Mouse (Mus musculus): ENCODE results near the gene Gm20388.
A peak's percentile ranks its signal among the peaks of the same experiment; 100 is the strongest.

Gene Gm20388

DNA sequence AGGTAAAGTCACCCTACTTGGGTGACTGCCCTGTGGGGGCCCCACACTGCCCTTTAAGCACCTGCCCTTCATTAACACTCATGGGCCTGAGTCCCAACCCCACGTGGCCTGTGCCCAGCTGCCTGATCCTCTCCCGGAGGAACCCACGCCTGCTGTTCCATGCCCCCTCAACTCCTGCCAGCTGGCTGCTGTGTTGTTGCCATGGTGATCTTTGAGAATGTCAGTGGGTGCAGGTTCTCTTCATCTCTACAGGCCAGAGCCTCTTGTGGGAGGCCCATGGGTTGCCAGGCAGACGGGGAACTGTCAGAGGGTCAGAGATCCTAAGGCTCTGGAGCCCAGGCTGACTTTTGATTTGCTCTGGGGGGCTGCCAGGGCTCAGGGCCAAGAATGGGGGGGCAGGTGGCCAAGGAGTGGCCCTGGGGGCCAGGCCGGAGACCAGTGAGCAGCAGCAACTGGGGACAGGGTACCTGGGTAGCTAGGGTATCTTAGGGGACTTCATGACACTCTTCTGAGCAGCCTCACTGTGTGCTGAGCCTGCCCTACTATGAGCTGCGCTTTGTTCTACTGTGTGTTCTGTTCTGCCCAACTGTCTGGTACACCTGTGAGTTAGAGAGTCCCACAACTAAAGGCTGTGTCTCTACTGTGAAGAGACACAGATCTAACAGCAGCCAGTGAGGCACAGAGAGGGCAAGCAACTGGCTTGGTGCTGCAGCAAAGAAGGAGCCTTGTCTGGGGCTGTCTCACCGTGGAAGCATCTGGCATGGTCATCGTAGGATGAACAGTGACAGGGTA is 381.9 kb downstream of the Gm20388 start:
- DNase-seq (ENCODE audit: low spot score): no peak

DNA sequence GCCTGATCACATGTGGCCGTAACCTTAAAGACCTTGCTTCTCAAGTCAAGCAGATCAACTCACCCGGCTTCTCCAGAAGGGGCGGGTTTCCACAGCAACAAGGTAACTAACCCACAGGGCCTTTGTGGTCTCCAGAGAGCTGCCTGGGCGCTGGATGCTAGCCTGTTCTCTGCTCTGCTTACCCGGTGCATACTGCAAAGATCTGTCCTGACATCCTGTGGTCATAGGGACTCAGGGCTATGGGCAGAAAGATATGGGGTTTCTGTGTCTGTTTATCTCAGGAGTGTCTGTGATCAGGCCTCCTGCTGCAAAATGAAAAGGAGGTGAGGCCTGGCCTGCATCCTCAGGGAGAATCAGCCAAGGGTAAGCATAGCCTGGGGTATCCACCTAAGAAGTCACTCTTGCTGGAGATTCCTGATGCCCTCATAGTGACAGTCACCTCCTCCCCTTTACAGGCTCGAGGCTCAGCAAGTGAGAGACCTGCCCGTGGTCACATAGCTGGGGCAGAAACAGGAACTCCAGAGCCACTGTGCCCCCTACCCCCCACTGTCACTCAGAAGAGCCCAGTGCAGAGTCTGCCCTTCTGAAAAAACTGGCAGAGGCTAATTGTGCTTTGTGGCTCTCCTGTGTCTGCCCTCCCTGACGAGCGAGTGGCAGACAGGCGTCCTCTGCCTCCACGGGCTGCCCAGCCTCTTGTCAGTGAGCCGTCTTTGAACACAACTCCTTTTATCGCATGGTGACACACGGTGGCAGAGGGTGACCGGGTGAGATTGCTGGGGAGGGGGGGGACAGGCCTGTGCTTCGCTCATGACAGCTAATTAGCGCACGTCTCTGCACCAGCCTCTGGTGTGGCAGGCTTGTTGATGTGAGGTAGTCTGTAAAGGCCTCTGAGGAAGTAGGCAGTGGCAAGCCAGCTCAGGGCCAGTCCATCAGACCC is 383.0 kb downstream of the Gm20388 start:
- DNase-seq (ENCODE audit: low spot score): no peak

DNA sequence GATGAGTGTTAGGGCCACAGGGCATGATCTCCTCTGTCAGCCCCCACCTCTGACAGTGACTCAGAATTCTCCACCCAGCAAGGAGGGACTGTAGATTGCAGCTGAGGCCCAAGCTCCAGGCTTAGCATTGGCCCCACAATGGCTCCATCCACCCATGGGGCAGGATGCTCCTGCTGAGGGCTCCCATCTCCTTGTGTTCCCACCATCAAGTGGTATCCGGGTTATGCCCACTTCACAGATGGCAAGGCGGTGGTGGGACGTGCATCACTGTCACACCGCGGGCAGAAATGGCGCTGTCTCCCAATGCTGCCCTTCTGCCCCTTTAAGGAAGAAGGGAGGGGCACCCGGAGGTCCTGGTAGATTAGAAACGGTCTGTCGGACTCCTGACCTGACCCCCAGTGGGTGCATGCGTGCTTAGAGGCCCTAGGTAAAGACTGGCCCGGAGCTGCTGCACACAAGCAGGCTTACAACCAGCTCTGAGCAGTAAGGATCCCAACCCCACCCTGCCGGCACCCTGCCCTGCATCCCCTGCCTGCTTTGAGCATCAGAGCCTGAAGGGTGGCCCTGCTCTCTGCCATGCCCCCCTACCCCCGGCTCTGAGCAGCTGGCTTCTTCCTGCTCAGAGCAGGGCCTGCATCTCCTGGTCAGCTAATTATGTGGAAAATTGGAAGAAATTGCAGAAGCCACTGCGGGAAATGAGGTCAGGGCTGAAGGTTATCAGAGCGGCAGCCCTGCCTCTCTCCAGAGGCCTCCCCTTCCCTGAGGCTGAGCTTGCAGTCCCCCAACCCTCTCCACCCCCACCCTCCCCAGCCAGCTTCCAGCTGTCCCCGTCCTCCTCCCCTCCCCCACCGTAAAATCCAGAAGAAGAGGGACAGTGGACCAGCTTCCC is 384.6 kb downstream of the Gm20388 start:
- no peak for DNase-seq (ENCODE audit: low spot score)

DNA sequence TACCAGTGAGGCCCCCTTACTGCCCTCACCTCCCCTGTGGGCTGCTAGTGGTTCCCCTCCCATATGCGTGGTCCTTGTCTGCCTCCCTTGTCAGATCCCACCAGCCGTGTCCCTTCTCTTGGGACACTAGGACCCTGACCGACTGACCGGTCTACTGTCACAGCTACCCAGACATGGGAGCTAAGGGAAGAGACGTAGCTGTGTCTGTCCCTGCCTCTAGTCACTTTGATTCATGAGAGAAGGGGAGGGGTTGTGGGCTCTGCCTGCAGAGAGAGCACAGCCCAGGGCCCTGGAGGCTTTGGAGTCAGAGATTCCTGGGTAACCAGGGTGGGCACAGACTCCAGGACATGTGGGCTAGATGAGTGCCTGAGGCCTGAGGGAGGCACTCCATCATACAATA is 386.4 kb downstream of the Gm20388 start:
- DNase-seq (ENCODE audit: low spot score): no peak

DNA sequence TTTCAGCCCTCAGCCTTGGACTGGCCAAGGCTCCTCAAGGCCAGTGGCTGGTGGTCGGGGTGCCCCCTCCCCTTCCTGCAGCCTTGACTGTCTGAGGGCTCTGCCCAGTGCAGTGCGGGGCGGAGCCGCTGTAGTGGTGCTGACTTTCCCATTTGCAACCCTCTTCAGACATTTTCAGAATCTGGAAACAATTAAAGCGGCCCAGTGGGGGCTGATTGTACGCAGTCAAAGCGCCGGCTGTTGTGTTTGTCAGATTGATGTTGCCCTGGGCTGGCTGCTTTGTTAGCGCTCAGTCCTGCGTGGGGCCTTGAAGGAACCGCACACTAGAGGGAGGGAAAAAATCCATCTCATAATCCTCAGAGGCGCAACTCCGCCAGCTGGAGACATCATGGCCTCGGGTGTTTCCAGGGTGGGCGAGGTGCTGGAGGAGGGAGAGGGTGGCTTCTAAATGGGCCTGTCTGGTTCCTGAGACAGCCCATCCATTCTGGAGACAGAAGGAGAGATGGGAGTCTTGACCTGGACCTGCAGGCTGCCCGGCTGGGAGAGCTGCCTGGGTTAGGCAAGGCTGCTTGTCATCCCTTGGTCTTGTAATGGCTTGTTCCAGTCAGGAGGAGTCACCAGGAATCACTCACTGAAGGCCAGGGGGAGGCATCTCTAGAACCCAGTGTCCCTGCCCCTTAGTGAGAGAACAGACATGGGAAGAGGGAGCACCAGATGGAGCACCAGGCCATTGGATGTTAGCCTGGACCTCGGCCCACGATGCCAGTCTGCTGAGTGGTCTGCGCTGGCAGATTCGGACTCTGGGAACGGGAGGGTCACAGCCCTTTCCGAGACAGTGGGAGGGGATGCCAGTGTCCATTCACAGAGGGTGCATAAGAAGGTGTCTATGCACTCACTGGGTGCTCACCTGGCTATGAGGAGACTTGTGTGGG is 388.2 kb downstream of the Gm20388 start:
- no peak for DNase-seq (ENCODE audit: low spot score)

DNA sequence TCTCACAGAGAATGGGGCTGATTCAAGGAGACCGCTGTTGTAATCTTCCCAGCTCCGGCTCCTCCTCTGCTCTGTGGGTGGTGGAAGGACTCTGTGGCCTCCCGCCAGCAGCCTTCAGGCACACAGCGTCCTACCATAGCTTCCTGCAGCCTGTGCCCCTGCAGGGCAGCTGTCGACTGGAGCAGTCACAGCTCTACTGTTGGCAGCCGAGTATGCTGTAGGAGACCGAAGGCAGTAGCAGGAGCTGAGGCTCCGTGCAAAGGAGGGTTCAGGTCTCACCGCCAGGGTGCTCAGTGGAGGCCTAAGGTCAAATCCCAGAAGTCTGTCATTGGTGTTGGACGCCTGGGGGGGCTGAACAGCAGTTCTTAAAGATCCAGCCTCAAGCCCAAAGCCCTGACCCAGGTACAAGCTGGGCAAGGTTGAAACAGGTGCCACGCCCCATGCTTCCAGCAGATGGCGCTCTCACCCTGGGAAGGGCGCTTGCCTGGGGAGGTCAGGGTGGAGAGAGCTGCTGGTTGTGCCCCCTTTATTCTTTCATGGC is 390.0 kb downstream of the Gm20388 start:
- peak; percentile 78 for DNase-seq (ENCODE audit: low spot score)

DNA sequence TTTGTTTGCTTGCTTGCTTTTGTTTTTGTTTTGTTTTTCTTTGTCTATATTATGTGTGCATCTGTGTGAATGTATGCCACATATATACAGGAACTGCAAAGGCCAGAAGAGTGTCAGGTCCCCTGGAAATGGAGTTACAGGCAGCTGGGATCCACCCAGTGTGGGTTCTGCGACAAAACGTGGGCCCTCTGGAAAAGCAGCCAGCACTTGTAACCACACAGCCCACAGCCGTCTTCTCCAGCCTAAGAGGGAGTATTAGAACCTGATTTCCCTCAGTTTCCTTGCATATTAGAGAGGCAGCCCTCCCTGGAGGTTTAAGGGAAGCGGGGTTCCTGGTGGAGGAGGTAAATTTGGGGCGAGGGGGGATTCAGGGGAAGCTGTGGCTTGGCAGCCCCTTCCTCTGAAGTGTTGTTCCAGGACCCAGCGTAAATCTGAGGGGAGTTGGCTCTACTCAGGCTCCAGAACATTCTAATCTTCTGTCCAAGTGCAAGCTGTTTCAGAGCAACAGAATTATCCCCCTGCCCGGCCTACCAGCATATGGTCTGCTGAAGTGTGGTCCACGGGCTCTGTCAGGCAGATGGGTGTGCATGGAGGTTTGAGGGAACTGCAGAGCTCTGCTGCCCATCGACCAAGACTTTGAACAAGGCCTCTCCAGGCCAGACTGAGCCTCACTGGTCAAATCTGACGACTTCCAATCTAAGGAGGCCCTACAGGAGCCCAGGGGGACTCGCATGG is 392.5 kb downstream of the Gm20388 start:
- DNase-seq (ENCODE audit: low spot score): no peak

DNA sequence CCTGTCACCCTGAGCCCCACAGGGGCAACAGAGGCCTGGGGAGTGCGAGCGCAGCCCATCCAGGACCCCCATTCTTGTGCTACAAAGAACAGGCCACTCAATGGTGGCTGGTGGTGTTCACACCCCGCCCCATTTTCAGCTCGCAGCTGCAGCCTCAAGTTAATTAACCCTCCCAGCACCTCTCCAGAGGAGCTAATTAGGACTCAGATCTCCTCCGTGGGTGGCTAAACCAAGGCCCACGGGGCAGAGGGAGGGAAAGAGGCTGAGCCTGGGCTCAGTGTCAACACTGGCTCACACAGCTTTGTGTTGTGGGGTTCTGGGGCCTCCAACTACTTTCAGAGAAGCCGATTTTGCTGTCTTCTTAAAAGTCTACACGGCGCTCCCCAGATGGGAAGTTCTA is 393.5 kb downstream of the Gm20388 start:
- no peak for DNase-seq (ENCODE audit: low spot score)

DNA sequence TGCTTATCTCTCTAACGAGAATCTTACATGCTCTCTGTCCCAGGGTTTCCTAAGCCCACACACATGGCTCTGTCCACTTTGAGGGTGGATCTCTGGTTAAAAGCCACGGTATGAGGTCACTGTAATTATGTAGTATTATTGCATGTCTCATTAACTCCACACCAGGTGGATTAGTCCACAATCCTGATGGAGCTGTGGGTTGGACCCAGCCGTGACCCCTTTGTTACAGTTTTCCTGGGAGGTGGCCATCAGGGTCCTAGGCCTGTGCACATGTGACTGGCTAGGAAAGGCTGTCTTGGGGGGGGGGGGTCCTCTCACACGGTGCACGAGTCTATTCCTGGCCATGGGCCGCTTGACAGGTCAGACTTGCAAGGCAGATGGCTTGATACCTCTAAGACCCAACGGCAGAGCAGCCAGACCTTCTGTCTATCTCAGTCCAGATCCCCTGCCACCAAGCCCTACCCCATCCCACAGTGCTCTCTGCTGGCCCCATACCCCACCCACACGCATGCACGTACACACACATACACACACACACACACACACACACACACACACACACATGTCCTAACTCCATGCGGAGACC is 395.3 kb downstream of the Gm20388 start:
- DNase-seq (ENCODE audit: low spot score): no peak

DNA sequence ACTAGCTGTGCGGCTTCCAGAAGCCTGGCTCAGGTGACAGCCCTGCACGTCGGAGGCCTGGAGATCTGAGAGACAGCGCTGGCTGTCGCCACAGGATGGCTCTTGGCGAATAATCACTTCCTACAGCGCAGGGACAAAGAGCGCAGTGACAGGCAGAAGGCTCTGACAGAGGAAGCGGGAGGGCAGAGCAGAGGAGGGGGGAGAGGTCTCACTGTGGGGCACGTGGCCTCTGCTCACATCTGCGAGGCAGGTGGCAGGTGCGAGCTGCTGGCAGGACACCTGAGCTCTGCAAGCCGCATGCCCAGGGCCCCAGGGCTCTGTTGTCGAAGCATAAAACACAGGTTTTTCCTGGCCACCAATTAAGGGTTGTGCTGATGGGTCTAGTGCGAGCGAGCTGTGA is 396.5 kb downstream of the Gm20388 start:
- no peak for DNase-seq (ENCODE audit: low spot score)

DNA sequence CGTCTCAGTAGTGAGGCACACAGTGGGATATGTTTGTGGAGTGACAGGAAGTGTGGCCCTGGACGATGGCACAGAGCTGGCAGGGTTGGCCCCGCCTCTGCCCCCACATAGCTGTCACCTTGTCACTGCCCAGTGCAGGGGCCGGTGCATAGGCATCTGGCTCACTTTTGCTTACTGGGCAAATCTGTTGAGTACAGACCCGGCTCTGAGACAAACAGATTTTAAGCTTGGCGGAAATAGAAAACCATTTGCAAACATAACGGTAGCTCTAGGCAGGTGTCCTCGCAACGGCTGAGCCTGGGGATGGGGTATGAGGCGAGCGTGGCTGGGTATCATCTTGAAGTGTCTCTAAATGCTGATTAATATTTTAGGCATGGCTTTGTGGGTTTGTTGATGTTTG is 396.9 kb downstream of the Gm20388 start:
- DNase-seq (ENCODE audit: low spot score): no peak

DNA sequence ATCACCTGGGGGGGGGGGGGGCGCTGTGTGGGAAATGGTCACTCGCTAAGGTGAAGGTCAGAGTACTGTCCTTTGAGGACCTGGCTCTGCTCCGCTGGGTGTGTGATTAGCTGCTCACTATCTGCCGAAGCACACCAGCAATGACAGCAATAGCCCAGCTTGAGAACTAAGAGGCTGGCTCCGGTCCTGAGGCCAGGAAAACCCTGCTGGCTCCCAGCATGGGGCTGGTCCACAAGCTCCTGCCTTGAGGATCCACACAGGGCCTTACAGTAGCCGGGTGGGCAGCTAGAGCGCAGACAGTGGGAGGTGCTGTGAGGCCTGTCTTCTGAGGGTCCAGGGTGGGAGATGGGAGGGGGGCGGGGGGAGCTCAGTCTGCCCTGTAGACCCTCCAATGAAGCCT is 397.5 kb downstream of the Gm20388 start:
- DNase-seq (ENCODE audit: low spot score): no peak

DNA sequence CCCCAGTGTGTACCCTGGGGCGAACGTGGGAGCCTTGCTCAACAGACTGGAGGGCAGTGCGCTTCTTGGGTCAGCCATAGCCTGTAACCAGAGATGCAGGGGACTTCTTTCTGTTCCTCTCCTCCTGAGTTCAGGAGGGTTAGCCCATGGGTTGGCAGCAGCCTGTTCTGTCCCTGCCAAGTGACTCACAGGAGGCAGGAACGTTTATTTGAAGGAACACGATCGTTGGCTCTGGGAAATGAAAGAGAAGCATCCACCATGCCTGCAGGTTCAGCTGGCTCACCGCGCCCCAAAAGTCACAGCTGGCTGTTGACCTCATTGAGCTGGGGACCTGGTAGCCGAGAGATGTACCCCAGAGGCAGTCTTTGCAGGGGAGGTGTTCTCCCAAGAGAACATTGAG is 397.9 kb downstream of the Gm20388 start:
- DNase-seq (ENCODE audit: low spot score): no peak

DNA sequence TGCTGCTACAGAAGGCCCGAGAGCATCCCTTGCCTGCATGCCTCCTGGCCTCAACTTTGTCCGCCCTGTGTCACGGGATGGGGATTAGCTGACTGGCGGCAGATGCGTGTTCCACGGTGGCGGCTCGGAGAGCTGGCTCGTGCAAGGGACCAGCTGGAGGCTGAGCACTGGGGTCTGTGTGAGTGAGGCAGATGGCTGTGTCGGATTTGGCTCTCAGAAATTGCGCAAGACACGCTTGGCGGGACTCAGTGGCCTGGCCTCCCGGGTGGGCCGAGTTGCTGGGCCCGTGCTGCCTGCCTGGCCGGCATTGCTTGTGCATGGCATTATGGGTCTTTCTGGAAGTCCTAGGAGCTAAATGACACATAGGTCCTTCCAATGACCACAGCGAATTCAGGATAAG is 398.7 kb downstream of the Gm20388 start:
- DNase-seq (ENCODE audit: low spot score): peak; percentile 44

DNA sequence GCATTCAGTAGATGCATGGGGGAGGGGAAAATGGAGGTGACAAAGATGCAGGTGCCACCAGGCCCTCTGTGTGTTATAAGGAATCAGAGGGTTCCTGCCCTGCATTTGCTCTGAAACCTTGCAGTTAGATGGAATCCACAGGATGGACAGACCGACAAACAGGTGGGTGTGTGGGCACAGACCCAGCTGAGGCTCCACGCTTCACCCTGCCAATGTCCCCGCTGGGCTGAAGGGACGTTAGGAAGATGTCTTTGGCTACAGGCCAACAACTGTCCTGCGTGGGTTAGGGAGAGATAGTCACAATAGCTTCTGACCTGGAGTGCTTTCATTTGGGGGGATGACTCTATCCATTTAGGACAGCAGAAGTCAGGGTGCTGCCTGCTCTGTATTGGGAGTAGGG is 399.4 kb downstream of the Gm20388 start:
- DNase-seq (ENCODE audit: low spot score): no peak

DNA sequence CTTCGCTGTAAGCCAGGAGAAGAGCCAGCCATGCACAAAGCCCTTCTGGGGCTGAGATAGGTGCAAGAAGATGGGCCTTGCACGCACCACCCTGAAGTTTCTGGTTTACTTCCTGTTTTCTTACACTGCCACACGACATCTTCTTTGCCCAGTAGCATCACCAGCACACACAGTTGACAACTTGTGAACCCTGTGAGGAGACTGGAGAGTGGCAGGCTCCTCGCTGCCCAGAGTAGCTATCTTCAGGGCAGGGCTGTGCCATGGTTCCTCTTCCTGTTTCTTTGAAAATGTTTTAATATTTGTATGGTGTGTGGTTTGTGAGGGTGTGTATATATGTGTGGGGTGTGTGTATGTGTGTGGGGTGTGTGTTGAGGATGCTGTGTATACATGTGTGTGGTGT is 401.8 kb downstream of the Gm20388 start:
- no peak for DNase-seq (ENCODE audit: low spot score)

DNA sequence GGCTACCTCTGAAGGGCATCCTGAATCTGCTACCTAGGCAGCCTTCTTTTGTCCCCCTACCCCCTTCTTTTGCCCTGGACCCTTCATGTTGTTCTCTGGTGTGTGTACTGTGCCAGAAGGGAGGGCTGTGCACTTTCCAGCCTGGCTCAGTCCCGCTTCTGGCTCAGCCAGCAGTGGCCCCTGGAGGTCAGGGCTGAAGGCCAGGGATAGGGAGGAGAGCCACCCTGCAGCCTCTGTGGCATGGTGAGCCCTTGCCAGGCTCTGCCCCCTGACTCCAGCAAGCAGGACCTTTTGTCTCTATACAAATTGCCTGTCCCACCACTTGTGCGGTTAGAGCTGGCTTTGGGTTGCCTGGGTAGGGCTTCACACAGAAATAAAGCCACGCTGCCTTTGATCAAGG is 403.0 kb downstream of the Gm20388 start:
- no peak for DNase-seq (ENCODE audit: low spot score)

DNA sequence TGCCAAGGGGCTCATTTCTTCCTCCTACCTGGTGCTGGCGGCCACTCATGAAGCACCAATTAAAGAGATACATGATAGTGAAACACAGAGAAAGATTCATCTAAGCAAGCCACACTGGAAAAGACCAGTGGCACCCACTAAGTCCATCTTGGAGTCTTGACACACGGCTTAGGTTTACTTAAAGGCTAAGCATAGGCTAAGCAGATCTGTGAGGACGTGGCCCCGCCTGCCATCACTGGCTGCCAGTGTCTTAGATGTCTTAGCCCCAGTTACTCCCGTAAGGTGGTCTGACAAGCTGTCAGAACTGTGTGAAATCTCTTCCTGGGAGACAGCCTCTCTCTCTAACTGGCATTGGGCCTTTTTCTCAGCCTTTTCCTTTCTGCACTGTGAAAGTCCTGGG is 404.3 kb downstream of the Gm20388 start:
- DNase-seq (ENCODE audit: low spot score): no peak

DNA sequence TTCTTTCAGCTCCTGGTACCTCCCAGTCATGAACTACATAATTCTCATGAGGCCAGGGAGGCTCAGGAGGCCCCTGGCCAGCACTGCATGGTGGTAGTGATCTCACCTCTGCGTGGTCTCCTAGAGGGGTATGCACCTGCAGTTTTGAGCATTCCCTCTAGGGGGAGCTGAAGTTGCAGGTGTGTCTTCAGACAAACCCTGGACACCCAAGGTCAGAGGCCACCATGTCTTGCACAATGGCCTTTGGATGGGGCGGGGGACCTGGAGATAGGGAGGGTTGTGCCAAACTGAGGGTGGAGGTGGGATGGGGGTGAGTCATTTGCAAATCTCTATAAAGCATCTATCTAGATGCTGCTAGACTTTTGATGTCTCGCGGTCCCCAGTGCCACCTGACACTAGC is 405.0 kb downstream of the Gm20388 start:
- no peak for DNase-seq (ENCODE audit: low spot score)

DNA sequence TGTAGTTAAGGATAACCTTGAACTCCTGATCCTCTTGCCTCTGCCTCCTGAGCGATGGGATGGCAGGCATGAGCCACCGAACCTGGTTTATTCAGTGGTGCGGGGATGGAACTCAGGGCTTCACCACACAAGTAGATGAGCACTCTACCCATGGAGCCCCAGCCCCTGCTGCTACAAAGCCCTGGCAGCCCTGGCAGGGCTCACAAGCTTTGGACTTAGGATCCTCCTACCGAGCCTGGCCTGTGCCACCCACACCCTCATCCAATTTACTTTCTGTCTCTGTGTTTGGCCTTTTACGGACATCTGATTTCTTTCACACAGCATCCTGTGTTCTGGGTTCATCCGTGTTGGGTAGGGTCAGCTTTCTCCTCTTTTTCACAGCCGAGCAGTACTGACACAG is 406.1 kb downstream of the Gm20388 start:
- no peak for DNase-seq (ENCODE audit: low spot score)

Data from urinary bladder, postnatal 25 days (tissue).